Comparison of ENCODE assay signal across 11 mouse cellular contexts in the genomic region with DNA sequence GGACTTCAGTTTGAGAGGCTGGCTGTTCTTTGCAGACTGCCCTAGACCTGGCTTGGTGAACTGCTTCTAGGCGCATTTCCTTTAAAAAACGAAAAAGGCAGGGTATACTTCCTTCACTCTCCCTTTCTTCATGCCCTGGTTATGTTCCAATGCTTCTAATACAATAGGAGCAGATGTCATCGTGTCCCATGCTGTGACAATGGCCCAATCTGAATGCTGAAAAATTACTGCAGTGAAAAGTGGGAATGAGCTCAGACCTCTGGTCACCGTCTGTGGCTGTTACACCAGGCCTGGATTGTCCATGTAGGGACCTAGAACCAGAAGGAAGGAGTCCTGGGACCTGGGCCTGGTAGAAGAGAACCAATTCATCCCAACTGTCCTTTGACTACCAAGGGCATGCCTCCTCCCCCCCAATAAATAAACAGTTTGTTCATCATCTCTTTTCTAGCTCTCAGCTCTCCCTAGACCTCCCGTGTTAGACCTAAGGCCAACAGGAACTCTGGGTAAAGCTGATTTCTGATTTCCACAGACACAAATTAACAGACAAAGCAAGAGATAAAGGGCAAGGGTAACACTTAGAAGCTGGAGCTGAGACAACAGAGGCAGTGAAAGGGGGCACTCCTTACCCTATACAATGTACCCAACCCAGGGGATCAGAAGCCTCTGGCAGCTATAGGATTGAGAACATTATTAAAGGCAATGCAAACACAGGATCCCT. TPM values are rescaled to one million over a fixed set of nuclear protein-coding genes. Genes with fewer than 3 reads are reported as not detected.
DNase-seq lines count a peak whose midpoint lies in the region; ATAC-seq and TF ChIP-seq lines count a peak whose summit lies in the region.
"Had no signal": no experiment of that assay in that cellular context is flagged by ENCODE, and none has a peak within 500 bp of the region (broad histone marks: within the 10 kb centered on the region; RNA-seq: fewer than 3 reads in every experiment).

No protein-coding gene starts in this region.

- ATAC-seq in limb, embryonic 12.5 days (ENCODE audit: insufficient number of reproducible peaks, insufficient read depth, low FRiP score, low TSS enrichment, low read depth) = no peak
- ATAC-seq in stomach, postnatal 0 days (ENCODE audit: low FRiP score, low TSS enrichment) = no peak
- ATAC-seq: CD4-positive, CD25-positive, alpha-beta regulatory T cell, adult 4 months had no signal

- H3K36me3 ChIP-seq in heart, adult 2 months (ENCODE audit: control insufficient read depth, insufficient read depth, low read length) = peaks cover 48% of the 10 kb centered on the region
- H3K36me3 ChIP-seq in spleen, adult 2 months (ENCODE audit: control insufficient read depth, insufficient read depth, low read length) = no peaks in the 10 kb centered on the region
- no peaks in the 10 kb centered on the region for H3K36me3 ChIP-seq in limb, embryonic 12.5 days
- H3K36me3 ChIP-seq in stomach, postnatal 0 days (ENCODE audit: control insufficient read depth, insufficient read depth, low read length) = no peaks in the 10 kb centered on the region

- H3K4me3 ChIP-seq in heart, adult 2 months = no peak overlapping the region
- H3K4me3 ChIP-seq in spleen, adult 2 months (ENCODE audit: extremely low read depth, insufficient read depth, insufficient read length) = no peak overlapping the region
- H3K4me3 ChIP-seq in limb, embryonic 12.5 days (replicated peaks) = no peak overlapping the region
- H3K4me3 ChIP-seq in stomach, postnatal 0 days (ENCODE audit: low read depth, low read length) = no peak overlapping the region

- no peak for TF ChIP-seq CTCF in heart, adult 2 months (IDR thresholded peaks at IDR 0.05)
- TF ChIP-seq CTCF in spleen, adult 2 months (IDR thresholded peaks at IDR 0.05; ENCODE audit: extremely low read depth, insufficient read depth, insufficient read length, insufficient replicate concordance) = no peak
- no peak for TF ChIP-seq CTCF in stomach, postnatal 0 days (IDR thresholded peaks at IDR 0.05; ENCODE audit: low read depth)

- peaks cover 64% of the 10 kb centered on the region for H3K4me1 ChIP-seq in heart, adult 2 months (ENCODE audit: control insufficient read depth, insufficient read depth, low read length)
- H3K4me1 ChIP-seq in spleen, adult 2 months (ENCODE audit: control insufficient read depth, insufficient read depth, insufficient read length) = peaks cover 52% of the 10 kb centered on the region
- peaks cover 57% of the 10 kb centered on the region for H3K4me1 ChIP-seq in limb, embryonic 12.5 days (replicated peaks)
- H3K4me1 ChIP-seq in stomach, postnatal 0 days (replicated peaks; ENCODE audit: control insufficient read depth, insufficient read depth) = peaks cover 20% of the 10 kb centered on the region

- H3K9me3 ChIP-seq in limb, embryonic 12.5 days = no peaks in the 10 kb centered on the region
- no peaks in the 10 kb centered on the region for H3K9me3 ChIP-seq in stomach, postnatal 0 days (ENCODE audit: control insufficient read depth, low read length)

- WGBS in heart, adult 2 months = 44% methylated on average over 5 of the region's 5 CpGs
- 74% methylated on average over 5 of the region's 5 CpGs for WGBS in spleen, adult 2 months
- WGBS in limb, embryonic 12.5 days = 84% methylated on average over 5 of the region's 5 CpGs
- 72% methylated on average over 5 of the region's 5 CpGs for WGBS in stomach, postnatal 0 days

- DNase-seq in heart, adult 2 months = no peak
- DNase-seq in heart, adult 9 months (ENCODE audit: low spot score in 2 of 2) = no peak
- DNase-seq in spleen, adult 2 months (ENCODE audit: low read depth in 1 of 2, low spot score in 2 of 2) = no peak
- no peak for DNase-seq in spleen, adult 18-20 months
- DNase-seq in stomach, postnatal 0 days (ENCODE audit: low spot score) = no peak
- DNase-seq in embryo, embryonic 10 days (ENCODE audit: low spot score) = no peak
- no peak for DNase-seq in ovary, postnatal 36 days (ENCODE audit: low spot score)
- DNase-seq: kidney, postnatal 10 days had no signal

- H3K79me2 ChIP-seq in heart, adult 2 months (replicated peaks; ENCODE audit: control insufficient read depth, insufficient read depth, low read length) = peaks cover 6% of the 10 kb centered on the region

- peak overlapping the region; percentile 97 for H3K27ac ChIP-seq in heart, adult 2 months
- H3K27ac ChIP-seq in spleen, adult 2 months (ENCODE audit: insufficient read depth, low read length) = peak overlapping the region; percentile 29; the same call in 1 of the 2 replicates
- H3K27ac ChIP-seq in limb, embryonic 12.5 days = peak overlapping the region; percentile 50; the same call in 1 of the 2 replicates
- H3K27ac ChIP-seq in stomach, postnatal 0 days (replicated peaks) = peak overlapping the region; percentile 73; the same call in 1 of the 2 replicates

- 0 out of 2 replicates have a peak, but pooled peaks have one; percentile 10 for TF ChIP-seq POLR2A in heart, adult 2 months (IDR thresholded peaks at IDR 0.05; ENCODE audit: insufficient read depth, low read depth, low read length)
- no peak for TF ChIP-seq POLR2A in spleen, adult 2 months (IDR thresholded peaks at IDR 0.05; ENCODE audit: low read depth, low read length)

- TF ChIP-seq EP300 in heart, adult 2 months (IDR thresholded peaks at IDR 0.05; ENCODE audit: insufficient read depth, low read depth, low read length) = no peak
- no peak for TF ChIP-seq EP300 in stomach, postnatal 0 days (optimal IDR thresholded peaks at IDR 0.05)

- intact Hi-C loops in heart, adult 2 months (cut with DNase I) = no loop called here

- H3K27me3 ChIP-seq in heart, adult 2 months (ENCODE audit: control insufficient read depth, insufficient read depth, low read length) = no peaks in the 10 kb centered on the region
- H3K27me3 ChIP-seq in spleen, adult 2 months (ENCODE audit: control insufficient read depth, insufficient read depth, low read length) = no peaks in the 10 kb centered on the region
- H3K27me3 ChIP-seq in limb, embryonic 12.5 days = no peaks in the 10 kb centered on the region
- H3K27me3 ChIP-seq in stomach, postnatal 0 days (ENCODE audit: control insufficient read depth, insufficient read depth, low read length) = no peaks in the 10 kb centered on the region

- H3K4me2 ChIP-seq in limb, embryonic 12.5 days = no peak overlapping the region
- H3K4me2 ChIP-seq in stomach, postnatal 0 days (replicated peaks; ENCODE audit: low read depth) = 0 out of 2 replicates have a peak overlapping the region, but pooled peaks have one; percentile 20

- peak overlapping the region; percentile 48 for H3K9ac ChIP-seq in heart, adult 2 months (ENCODE audit: low read depth, low read length)
- H3K9ac ChIP-seq in limb, embryonic 12.5 days (replicated peaks) = no peak overlapping the region
- H3K9ac ChIP-seq in stomach, postnatal 0 days (ENCODE audit: low read length) = no peak overlapping the region

RNA-seq across cellular contexts. Expression of a gene that starts 8.7 kb away (rescaled TPM):
- total RNA-seq in heart, adult 2 months (2021) = not detected
- polyA plus RNA-seq in heart, adult 2 months (2012; rRNA removed) = not detected in 2 replicates
- not detected in 2 replicates for polyA plus RNA-seq in spleen, adult 2 months (2012; rRNA removed)
- not detected in 2 replicates for polyA plus RNA-seq in limb, embryonic 12.5 days (2016; fragmentation: Nextera tagmentation; extraction: Ambion mirVana)
- polyA plus RNA-seq in stomach, postnatal 0 days (2015; fragmentation: Nextera tagmentation; extraction: Ambion mirVana) = not detected in 2 replicates
- polyA plus RNA-seq: CD4-positive, CD25-positive, alpha-beta regulatory T cell, adult 4 months; urinary bladder, adult 2 months had no signal

RNA-seq across cellular contexts. Expression of a gene that starts 30.8 kb away (rescaled TPM):
- 10 to 100 TPM; 50.0 to 54.6 TPM for total RNA-seq in heart, adult 2 months (2021)
- polyA plus RNA-seq in heart, adult 2 months (2012; rRNA removed) = 21.6 and 24.6 TPM in 2 replicates
- polyA plus RNA-seq in spleen, adult 2 months (2012; rRNA removed) = 72.0 and 89.0 TPM in 2 replicates
- polyA plus RNA-seq in limb, embryonic 12.5 days (2016; fragmentation: Nextera tagmentation; extraction: Ambion mirVana) = 16.9 and 17.0 TPM in 2 replicates
- 25.0 and 26.9 TPM in 2 replicates for polyA plus RNA-seq in stomach, postnatal 0 days (2015; fragmentation: Nextera tagmentation; extraction: Ambion mirVana)

Comparison
In these comparisons a context has a peak if more than half of its experiments do, and no peak if none do; other contexts are left out.
1. H3K27ac ChIP-seq: peak in every context shown above with its lines; median percentile 97 in heart, adult 2 months; 73 in stomach, postnatal 0 days; 50 in limb, embryonic 12.5 days; 29 in spleen, adult 2 months.